Mouse (Mus musculus): ENCODE measurements around the gene Asap2.
"Not testable (repeated sequence)": the region's sequence is repeated elsewhere in the genome, so short reads cannot be mapped to it uniquely, and the experiment has no call there.

- TF ChIP-seq POLR2A (IDR thresholded peaks at IDR 0.05; ENCODE audit: extremely low read depth, insufficient read depth, low read length); CTCF (IDR thresholded peaks at IDR 0.05; ENCODE audit: low read depth, low read length): not testable (repeated sequence)
These were observed 107.6 kb downstream of the Asap2 start for GRCm38 (mm10) chr12:21097806-21098325.
